Mouse (Mus musculus): Measurements from ENCODE around the gene Grb10.

Gene Grb10

DNA sequence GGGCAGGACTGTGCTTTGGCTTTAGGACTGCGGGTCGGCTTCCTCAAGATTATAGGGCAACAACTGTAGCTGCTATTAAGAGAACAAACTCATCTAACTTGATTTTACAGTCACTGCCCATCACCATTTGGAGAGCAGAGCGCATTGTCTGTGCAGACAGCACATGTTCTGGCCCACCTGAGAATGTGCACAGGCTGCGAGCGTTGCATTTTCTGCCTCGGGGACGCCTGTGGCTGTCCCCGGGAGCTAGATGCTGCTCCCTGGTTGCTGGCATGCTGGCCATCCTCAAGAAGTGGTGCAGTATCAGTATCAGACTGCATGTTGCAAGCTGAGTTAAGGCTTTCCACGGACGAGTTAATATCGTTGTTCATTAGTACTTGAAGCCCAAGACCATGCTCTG is 68.2 kb downstream of the Grb10 start:
- no peak for DNase-seq (ENCODE audit: low read depth in 1 of 2, low spot score in 2 of 2)

DNA sequence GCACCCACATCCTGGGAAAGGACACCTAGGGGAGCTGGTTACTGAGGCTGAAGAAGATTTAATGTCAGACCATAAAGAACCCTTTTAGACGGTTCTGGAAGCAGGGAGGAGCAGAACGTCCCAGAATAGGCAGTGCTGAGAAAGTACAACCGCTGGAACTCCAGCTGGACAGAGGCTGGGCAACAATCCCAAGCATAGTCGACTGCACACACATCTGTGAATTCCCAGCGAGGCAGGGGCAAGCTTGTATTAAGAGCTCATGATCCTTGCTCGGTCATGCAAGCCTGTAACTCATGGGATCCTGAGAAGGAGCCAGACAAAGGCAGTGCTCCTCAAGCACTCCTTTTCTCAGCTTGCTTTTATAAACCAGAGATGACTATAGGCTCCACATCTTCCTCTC is 69.7 kb downstream of the Grb10 start:
- DNase-seq (ENCODE audit: low read depth in 1 of 2, low spot score in 2 of 2): no peak

DNA sequence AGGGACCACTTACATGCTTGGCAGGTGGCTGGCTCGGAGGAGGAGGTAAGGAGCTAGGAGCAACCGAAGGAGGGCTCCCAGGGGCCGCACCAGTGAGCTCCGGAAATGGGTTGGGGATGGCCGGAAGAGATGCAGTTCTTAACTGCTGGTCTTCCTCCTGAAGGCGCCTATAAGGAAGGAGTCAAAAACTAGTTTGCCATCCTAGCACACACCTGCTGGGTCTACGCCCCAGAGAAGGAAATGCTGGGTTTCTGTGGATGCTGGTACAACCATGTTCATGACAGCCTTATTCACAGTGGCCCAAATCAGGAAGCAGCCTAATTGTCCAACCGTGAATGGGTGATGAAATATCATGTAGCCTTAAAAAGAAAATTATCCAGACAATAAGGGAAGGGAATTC is 71.0 kb downstream of the Grb10 start:
- no peak for DNase-seq (ENCODE audit: low read depth in 1 of 2, low spot score in 2 of 2)

DNA sequence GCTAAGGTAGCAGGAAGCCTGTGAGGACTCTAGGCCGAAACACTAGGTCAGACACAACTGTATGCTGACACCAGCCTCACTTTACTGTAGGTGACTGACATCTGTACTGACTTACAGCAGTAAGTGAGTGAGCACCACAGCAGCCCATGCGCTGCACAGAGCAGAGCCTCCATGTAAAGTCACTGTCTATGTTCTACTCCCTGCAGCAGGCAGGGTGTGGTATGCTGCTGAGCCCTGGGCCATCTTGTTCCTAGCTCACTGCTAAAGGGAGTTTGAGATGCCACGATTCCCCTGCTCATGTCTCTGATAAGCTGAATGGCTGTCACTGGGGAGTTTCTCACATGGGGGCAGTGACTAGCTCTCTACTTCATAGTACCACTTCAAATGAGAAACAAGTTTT is 72.3 kb downstream of the Grb10 start:
- no peak for DNase-seq (ENCODE audit: low read depth in 1 of 2, low spot score in 2 of 2)

DNA sequence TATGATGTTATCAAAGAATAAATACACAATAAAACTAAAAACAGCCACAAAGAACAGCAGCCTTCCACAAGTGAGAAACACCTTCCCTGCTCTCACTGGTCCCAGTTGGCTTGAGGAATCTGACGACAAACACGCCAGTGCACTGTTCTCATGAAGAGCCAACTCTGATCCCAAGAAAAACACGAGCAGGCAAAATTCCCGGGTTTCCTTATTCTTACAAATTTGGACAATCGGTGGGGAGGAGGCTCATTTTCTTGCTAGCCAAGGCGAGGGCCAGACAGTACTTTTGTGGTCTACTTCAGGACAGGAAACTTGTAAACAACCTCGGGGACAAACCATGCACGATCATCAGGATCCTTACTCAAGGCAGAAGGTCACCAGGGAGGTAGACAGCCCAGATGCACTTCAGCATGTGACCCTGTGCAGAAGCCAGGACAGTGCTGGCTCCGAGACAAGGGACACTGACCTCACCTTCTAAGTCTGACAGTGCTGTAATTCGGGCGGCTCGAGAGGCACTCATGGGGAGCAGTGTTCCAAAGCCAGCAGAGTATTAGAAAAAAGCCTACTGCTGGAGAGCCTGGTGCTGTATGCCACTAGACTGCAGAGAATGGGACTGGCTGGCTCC is 72.9 kb downstream of the Grb10 start:
- DNase-seq (ENCODE audit: low read depth in 1 of 2, low spot score in 2 of 2): no peak

DNA sequence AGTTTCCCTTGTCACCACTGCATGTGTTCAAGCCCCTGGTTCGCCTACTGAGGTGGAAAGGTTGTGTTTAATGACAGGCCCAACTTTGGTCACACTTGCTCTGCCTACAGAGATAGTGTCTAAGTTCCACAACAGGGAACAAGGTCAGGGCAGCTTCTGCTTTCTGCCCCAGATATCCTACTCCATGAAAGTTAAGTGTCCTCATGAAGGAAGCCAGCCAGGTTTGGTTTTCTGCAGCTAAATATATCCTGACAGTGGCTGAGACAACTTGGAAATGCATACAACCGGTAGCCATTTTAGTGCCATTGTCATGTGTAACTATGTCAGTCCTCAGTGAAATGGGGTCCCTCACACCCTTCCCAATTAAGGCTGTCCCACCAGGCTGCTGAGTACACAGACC is 73.8 kb downstream of the Grb10 start:
- no peak for DNase-seq (ENCODE audit: low read depth in 1 of 2, low spot score in 2 of 2)

DNA sequence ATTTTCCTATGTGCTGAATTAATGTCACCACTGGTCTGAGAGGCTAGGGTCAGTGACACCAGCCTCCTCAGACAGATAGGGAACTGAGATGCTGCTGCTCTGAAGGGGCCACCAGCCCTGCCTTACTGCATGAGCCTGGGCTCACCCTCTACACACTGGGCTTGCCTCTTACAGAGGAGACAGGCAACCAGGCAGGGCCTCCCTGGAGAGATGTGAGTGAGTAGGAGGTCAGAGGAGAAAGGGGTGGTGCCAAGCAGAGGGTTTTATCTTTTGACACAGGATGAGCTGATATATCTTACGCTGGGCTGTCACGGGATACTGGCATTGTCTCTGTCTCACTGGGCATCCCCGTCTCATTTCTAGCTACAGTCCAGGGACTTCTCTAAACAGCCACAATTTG is 74.9 kb downstream of the Grb10 start:
- no peak for DNase-seq (ENCODE audit: low read depth in 1 of 2, low spot score in 2 of 2)

DNA sequence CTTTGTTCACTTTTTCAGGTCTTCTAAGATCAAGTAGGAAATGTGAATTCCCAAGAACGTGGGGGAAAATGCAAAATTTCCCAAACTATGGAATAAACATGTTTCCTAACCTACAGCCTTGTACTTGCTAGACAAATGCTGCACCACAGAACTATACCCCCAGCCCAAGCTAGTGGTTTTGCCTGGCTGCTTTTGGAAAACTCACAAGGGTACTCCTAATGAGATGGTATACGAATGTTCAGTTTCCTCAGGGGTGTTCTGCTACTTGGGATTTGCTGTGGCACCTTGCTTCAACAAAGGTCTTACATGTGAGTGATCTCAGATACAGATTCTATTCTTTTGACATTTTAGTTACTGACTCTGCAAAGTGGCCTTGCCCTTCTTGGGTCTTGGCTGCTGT is 75.4 kb downstream of the Grb10 start:
- DNase-seq (ENCODE audit: low read depth in 1 of 2, low spot score in 2 of 2): no peak

DNA sequence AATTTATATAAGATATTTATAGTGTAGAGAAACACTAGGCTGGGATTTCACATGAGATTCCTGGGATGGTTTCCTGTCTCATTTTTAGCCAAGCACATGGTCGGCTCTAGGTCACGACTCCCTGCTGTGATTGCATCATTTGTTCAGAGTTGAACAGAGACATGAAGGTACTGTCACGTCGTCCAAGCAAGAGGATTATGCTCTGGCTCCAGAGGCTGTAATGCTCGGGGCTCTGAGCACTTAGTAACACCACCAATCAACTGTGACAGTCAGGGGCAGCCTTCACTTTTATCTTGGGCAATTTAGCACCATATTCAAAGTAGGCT is 75.9 kb downstream of the Grb10 start:
- no peak for DNase-seq (ENCODE audit: low read depth in 1 of 2, low spot score in 2 of 2)

DNA sequence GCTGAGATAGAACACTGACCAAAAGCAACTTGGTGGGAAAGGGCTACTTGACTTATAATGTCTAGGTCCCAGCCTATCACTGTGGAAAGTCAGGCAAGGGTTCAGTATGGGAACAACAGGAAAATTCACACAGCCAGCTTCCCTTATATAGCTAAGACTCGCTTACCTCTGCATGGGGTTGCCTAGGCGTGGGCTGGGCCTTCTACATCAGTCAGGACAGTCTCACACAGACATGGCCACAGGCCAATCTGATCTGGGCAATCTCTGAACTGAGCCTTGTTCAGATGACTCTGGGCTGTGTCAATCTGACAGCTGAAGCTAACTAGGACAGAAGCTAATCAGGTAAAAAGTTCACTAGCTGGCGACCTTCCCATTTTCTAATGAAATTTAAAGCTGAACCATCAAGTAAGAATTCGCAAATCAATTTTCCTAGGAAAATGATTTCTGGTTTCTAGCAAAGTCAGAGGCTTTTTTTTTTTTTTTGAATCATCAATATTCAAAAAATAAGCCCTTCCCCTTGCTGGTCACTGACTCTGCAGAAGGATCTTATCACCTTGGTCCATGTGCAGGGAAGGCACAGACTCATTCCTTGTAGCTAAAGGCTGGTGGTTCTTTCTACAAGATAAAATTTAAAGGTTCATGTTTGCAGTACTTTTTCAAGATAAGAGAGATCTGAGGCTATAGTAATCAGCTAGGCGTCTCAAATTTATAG is 76.4 kb downstream of the Grb10 start:
- DNase-seq (ENCODE audit: low read depth in 1 of 2, low spot score in 2 of 2): no peak

DNA sequence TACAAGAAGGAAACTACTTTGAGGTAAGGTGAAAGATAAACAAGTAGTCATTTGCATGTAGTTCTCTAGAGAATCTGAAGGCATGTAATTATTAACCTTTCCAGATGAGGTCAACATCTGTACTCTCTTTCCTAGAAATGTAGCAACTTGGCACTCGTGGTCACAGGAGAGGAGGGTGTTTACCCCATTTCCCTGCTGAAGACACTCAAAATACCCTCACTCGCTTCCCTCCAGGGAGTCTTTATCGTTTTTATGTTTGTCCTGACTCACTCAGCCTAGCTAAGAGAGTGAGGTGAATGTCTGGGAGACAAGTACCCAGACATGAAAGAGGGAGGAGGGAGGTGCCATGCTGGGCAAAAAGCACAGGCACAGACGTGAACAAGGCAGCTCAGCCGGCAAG is 77.6 kb downstream of the Grb10 start:
- DNase-seq (ENCODE audit: low read depth in 1 of 2, low spot score in 2 of 2): no peak

DNA sequence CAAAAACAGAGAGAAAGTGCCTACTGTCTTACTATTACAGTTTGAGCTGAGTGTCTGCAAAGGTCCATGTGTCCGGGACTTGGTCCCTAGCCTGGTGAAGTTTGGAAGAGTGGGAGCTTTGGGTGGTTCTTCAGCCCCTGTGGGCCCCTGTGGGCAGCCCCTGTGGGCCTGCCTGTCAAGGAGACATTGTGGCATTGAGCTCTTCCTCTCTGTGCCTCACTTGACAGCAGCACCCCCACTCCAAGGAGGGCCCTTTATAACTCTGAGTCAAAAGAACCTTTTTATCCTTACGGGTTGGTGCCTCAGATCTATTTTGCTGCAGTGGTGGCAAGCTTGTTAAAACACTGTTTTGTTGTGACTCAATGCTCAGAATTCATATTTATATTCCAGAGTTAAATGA is 78.3 kb downstream of the Grb10 start:
- DNase-seq (ENCODE audit: low read depth in 1 of 2, low spot score in 2 of 2): no peak

DNA sequence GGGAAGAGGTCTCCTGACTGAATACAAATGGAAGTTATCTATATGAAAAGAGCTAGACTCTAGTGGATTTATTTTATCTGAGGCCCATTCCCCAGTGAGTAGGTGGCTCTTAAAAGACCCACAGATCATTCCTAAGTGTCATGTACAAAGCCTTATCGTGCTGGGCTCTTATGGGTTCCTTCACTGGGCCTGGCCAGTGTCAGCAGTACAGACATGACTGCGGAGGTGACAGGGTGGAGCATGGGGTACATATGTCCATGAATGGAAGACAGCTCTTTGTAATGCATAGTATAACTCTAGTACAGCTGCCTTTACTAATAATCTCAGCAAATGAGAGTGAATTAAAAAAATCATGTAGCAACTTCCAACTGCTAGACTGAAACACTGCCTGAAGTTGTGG is 80.0 kb downstream of the Grb10 start:
- DNase-seq (ENCODE audit: low read depth in 1 of 2, low spot score in 2 of 2): no peak

DNA sequence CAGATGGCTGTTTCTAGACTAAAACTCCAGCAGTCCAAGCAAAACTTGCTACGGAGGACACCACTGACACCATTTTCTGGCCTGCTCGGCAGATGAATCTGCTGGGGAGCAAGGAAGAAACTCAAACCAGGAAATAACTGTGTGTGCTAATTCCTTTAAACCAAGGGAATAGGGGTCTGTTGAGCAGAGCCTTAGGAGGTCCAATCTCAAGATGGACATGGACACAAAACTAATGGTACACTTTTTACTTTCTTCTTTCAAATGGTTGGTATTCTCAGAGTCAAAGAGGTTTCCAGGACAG is 80.5 kb downstream of the Grb10 start:
- no peak for DNase-seq (ENCODE audit: low read depth in 1 of 2, low spot score in 2 of 2)

DNA sequence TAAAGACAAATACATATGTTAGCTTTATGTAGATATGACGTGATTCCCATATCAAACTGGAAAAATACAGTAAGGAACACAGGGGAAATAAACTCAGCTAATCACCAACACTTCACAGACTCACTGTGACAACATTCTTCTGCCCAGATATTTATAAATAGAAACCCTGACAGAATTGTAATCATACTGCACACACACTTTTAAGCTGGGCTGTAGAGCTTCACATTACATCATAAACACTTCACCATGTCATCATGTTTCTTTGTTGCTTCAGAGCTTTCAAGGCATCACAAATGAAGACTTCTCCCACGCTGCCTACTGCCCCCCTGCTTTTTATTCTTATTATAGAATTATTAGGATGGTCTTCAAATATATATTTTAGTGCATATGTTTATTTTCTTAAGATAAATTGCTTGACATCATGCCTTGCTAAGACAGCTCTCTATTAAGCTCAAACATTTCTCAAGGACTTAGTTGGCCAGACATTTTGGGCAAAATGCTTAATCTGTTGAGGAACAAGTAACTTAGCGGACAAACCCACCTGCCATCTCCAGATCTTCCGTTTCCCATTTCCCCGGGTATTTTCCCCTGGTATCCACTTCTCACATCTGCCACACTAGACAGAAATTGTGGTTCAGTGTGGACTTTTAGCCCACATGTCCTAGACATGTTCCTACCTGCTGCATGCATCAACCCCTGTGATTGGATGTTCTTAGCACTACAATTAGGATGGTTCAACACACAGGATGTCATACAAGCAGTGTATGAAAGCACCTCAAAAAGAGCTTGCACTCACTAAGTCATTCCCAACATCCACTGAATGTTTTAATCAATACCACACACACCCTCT is 81.0 kb downstream of the Grb10 start:
- no peak for DNase-seq (ENCODE audit: low read depth in 1 of 2, low spot score in 2 of 2)

DNA sequence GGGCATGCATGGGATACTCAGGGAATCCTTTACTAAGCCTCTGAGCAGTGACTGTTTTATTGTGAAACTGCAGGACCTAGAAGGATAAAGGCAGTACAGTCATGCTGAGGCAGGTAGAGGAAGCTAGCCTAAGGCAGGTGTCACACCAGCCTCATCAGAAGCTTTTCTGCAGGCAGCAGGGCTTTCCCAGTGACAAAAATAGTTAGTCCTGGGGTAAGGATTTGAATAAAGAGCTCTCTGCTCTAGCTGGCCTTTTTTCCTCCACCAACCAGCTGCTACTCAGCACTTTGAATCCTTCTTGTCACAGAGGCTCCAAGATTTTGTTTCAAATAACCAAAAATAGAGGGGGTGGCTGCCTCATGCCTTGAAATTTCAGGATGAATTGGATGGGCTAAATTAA is 82.7 kb downstream of the Grb10 start:
- DNase-seq (ENCODE audit: low read depth in 1 of 2, low spot score in 2 of 2): no peak

DNA sequence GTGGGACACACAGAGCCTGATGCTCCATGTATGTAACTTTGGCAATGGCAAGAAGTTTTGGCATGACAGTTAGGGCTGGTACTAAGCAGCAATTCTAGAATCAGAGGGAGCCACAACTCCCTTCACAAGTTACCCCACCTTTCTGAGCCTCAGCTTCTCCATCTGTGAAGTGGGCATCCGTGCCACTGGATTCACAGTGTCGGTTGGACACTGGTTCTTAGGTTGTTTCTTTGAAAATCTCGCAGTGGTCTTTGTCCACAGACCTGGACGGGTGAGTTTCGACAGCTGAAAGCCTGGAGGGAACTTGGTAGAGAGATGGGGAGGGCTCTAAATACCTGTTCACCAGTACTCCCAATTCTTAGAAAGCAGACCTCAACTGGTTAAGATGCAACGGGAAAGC is 83.9 kb downstream of the Grb10 start:
- no peak for DNase-seq (ENCODE audit: low read depth in 1 of 2, low spot score in 2 of 2)

DNA sequence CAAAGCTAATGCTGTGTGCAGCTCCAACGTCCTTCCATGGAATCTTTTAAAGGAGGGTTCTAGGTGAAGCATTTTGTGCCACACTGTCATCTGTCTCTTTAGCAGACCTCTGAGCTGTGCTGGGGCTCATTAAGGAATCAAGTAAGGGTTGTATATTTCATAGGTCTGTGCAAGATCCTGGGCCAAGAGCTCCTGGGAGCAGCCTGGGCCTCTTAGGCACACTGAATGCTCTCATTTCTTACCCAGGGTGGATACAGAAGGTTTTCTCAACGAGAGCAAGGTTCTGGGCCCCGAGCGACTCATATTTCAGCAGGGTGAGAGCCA is 84.4 kb downstream of the Grb10 start:
- no peak for DNase-seq (ENCODE audit: low read depth in 1 of 2, low spot score in 2 of 2)

DNA sequence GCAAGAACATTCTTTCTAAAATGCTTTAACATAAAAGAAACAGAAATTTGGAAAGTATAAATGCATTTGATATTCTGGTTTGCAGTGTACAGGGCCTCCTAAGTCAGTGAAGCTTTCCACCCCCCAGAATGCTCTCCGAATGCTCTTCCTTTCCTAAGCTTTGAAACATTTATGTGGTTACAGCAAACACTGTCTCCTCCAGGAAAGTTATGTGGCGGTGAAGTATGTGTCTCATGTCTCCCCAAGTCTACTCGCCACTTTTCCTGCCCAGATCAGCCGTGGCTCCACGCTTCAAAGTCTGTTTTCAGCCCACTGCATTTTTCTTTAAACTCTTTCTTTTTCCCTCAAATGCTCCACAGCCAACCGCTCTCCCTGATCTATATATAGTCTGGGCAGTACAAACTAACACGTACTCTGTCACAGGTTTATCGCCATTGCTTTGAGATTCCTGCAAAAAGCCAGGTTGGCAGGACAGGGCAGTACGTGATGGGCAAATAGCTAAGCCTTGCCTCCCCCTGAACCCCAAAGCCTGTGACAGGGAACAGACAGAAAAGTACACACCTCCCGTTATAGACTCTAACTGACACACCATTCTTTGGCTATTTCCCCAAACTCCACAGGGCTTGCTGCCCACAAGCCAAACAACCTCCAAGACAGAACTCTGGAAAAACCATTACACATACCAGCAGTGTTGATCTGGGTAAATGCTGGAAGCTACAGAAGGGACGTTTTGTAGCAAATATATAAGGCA is 84.9 kb downstream of the Grb10 start:
- DNase-seq (ENCODE audit: low read depth in 1 of 2, low spot score in 2 of 2): no peak

DNA sequence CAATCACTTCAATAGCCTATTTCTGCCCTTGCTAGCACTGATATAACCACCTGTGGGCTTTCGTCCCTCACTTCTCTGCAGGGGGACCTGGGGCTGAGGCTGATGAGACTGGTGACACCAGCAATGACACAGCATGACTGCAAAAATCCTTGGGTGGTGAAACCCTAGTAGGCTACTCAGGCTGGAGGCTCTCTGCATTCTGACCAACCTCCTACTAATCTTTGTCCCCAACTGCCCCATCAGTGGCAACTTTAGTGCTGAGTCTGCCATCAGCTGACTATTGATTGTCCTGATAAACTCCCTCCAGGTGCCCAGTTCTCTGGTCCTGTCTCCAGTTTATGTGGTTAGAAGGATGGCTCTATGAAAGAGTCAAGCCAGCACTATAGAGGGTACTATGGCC is 85.9 kb downstream of the Grb10 start:
- DNase-seq (ENCODE audit: low read depth in 1 of 2, low spot score in 2 of 2): no peak

DNA sequence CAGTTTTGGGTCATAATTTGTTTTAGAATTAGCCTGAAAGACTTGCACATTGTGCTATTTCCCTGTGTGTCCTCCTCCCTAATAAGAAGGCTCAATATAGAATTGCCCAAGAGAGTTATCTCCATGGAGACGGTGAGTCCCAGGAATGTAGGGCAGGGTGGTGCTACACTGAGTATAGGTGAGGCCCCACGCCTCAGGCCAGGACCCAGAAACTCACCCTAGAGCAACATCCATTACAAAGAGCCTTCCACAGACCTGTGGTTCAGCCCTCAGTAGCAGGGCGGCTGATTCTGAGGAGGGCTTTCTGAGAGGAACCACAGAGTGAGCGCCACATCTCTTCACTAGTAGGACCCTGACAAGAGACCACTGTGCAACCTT is 89.5 kb downstream of the Grb10 start:
- DNase-seq (ENCODE audit: low read depth in 1 of 2, low spot score in 2 of 2): no peak

DNA sequence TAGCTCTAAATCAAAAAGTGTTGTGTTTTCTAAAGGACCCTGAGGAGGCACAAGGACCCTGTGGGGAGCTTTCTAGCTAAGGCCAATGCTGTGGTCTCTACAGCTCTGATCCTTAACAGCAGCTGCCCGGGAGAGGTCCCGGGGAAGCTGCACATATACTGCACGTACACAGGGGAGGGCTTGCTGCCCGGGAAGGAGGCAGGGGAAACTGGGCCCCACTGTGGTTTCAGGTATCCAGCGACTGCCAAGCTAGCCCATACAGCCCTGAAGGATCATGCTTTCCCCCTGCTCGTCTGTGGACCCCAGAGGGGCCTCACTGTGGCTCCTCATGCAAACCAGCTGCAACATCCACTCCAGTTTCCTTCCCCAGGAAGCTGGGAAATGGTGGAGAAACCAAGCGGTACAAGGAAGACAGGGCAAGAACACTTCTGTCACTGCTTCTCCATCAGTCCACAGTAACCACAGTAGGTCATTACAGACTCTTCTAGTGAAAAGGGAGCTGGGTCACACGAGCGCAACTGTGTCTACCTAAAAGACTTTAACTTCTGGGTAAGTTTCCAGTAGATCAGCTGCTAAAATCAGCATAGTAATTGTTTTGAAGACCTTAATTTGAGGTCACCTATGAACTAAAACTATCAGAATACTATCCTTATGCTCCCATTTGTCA is 90.0 kb downstream of the Grb10 start:
- DNase-seq (ENCODE audit: low read depth in 1 of 2, low spot score in 2 of 2): no peak

Data from monocyte, adult 2 months (primary cell).